Mouse (Mus musculus) lung, postnatal 36 days (tissue): Measurements from ENCODE around the gene Fscn2.
A peak's percentile ranks its signal among the peaks of the same experiment; 100 is the strongest.

Experiments
- DNase-seq: peaks from one replicate; pipeline ENCODE4 v3.0.0; 2022; ENCODE audit warnings: mixed read lengths

Fscn2 gene

DNA sequence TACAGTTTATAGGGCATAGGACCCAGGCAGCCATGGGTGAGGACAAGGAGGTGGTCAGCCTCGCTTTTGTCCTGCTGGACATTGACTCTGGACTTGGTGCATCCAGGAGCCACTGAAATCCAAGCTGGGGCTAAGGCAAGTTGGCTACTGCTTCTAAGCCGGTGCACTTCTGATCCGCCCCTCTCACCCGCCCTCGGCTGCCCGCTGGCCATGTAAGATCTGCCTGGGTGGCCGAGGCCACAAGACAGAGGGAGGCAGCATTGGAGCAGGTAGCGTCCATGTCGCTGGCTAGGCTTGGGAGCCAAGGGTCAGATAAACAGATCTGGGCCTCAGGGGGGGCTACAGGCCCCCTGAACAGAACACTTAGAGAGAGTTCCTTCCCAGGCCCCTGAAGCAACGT, at the start of gene Fscn2:
Fscn2 (plus strand) TSS at position 240 of the 400 bp plus-strand sequence.
- no peak for DNase-seq

DNA sequence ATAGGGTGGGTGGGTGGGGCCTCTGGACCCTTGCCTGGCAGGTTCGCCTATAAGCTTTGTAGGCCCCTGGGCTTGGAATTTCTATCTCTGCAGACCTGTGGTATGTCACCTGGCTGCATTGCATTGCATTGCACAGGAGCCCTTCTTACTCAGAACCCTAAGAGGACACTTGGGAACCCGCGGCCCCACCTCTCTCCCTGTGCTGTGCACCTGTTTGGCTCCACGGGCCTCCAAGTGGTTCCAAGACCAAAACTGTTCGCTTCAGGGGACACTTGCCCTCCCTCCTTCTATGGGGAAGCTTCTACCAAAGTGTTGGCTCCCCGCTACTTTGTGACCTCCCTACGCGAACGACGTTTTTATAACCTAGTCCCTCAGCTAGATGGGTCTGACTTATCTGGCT, 49.8 kb upstream of the Fscn2 start:
- peak; percentile 71 for DNase-seq

DNA sequence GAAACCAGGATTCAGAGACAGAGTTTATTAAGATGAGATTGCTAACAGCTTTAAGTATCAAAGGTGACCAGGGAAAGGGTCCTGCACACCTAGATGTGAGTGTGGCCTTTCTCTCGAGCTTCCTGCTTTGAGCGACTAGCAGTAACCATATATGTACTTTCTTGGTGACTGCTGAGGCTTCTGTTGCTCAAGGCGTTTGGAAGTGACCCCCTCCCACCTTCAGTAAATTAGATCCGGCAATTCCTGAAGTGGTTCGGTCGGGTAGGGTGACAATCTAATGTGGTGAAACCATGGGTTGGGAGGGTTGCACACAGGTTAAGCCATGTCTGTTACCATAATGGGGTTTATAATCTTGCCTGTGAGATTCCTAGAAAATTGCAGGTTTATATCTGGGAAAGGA, 49.3 kb upstream of the Fscn2 start:
- DNase-seq: no peak

DNA sequence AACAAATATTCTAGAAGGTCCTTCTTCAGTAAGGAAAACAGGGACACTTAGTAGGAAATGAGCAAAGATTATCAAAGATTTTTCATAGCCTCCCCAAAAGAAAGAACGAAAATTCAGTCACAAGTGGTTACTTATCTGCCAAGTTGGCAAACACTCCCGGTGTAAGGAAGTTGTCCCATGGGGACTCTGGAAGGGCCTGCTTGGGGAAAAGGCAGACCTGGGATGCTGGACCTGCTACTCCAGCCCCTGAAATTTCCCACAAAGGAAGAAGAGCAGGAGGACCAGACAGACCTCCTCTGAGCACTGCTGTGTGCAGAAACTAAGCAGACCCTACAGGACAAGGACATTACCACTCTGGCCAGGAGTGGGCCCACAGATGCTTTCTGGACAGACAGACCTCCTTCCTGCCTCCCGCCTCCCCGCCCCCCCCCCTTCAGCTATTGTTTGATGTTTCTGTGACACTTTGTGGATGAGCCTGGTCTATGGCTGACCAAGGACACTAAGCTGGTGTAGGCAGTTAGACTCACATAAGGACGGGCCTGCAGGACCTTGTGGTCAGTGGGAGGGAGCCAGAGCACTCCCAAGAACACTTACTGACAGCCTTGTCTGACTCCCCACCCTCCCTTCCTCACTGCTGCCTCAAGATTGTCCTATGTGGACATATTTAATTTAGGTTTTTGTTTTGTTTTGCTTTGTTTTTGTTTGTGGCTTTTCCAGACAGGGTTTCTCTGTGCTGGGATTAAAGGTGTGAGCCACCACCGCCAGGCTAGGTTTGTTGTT, 47.2 kb upstream of the Fscn2 start:
- DNase-seq: no peak

DNA sequence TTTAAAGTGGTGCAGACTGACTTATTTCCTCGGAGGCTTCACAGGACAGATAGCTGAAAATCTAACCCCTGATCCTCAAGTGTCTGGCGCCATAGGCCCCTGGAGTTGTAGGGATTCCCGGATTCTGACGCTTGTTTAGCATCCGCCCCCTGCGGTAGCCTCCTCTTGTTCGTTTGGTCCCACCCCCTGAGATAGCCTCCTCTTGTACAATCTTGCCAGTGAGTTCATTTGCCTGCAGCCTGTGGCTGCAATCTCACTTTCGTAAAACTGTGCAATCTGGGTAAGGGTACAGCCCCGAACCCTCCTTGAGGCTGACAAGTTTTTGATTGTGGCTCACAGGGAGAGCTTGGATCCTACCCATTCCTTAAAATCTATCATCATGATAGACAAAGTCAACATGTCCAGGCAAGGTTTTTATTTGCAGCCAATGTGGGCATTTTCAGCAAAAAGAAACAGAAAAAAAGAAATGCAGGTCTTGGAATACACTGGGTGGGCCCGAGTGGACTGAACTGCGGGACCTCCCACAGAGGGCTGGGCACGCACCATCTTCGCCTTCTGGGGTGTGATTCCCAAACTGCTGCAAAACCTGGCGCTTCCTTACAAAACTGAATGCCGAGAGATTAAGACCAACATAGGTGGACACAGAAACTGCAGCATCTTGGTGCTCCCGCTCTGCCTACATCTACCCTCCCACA, 46.5 kb upstream of the Fscn2 start:
- no peak for DNase-seq

DNA sequence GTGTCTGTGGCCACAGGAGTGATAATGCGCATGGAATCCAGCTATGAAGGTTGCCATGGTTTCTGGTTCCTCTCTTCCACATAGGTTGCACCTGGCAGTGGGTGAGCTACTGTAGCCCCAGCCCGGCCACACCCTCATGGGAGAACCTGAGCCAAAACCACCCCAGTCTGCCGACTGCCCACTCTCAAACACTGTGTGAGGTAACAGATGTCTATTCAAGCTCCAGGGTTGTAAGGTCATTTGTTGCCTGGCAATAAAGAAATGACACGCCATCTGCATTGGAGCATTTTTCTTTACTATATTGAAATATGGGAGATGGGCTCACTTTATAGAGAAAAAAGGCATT, 45.9 kb upstream of the Fscn2 start:
- no peak for DNase-seq

DNA sequence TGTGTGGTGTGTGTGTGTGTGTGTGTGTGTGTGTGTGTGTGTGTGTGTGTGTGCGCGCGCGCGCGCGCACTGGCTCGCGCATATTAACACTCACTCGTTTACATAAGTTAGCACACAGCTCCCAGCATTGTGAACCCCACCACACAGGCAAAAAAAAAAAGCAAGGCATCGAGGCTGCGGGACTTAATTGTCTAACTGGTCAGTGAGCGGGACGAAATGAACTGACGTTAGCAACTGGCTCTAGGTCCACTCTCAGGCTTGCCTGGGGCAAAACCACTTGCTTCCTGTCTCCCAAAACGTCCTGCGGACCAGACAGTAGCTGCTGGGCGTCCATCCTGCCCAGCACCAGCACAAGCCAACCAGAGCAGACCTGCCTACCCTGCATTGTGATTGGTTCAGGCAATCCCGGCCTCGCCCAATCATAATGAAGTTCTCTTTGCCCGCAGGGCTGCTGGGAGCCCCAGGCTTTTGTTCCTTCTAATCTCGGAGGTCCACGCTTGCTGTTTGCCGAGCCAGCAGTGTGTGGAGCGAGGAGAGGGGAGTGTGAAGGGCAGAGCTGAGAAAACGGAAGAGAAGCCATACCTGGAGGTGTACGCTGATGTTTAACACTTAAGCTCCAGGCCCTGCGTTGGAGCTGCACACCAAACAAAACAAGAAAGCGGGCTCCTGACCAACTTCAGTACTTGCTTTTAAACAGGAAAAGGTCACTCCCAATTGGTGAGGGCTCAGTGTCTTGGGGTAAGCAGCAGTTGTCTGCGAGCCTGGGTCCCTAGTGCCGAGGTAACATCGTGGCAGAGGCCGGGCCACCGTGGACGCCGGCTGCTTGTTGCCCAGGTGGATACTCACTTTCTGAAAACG, 45.3 kb upstream of the Fscn2 start:
- peak; percentile 96 for DNase-seq

DNA sequence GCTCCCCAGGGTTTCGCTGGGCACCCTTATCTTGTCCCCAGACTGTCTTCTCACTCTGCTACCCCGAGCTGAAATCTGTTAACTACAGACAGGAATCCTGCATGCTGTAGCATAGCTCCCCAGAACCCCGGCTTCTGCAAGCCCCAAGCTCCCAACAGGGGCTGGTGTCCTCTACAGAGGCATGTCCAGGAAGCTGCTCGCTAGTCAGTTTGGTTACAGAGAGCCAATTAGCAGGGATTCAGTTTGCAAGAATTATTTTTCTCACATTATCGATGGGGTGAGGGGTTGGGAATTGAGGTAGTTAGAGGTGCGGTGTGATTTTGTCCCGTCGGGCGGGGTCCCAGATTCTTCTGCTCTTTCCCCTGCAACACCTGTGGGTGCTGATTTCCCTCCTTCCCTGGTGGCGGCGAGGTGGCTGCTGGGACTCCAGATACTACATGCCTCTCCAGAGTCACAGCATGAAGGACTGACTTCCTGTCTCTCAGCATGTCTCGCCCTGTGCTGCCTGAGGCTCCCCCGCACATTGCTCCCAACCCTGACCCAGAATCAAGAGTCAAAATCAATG, 44.6 kb upstream of the Fscn2 start:
- peak; percentile 49 for DNase-seq

DNA sequence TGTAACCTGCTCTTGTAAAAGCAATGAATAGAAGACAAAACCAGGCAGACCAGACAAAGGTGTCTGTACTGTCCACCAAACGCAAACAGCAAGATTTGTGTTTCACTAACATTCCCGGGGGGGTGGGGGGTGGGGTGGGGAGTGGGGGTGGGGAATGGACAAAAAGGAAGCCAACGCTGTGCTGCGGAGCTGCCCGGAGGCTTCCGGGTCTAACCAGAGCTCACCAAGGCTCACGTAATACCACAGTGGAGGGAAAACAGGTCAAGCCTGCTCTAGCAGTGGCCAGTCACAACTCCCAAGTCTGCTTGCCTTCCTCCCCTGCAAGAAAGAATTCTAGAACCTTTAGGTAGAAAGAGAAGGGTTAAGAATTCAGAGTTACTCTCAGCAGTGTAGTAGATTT, 43.9 kb upstream of the Fscn2 start:
- no peak for DNase-seq

DNA sequence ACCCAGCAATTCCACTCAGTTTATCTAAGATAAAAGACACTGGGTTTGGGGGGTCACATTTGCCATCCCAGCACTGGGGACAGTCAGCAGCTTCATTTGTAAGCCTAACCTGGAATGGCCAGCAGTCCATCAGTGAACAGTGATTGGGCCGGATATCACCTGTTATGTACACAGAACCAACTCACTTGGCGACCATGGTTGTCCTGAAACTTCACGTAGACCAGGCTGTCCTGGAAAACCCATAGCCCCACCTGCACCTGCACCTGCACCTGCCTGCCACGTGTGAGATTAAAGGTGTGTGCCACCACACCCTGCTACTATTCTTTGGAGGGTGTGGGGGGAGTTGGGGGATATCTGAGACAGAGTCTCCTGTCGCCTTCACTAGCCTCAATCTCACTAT, 42.0 kb upstream of the Fscn2 start:
- no peak for DNase-seq

DNA sequence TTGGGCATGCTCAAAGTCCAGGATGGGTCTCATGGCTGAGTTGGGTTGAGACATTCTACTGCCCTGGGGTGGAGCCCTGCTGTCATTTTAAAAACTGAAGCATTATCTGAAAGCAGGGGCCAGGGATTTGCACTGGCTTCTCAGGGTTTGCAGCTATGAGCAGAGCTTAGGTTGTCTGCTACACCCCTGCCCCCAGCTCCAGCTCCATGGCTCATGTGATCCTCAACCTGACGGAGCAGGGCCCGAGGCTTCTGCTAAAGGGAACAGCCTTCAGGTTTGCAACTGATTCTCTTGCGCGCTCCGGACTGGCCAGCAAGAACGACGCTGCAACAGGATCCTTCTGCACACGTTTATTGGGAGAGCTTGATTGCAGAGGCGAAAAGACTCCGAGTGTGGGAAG, 41.2 kb upstream of the Fscn2 start:
- no peak for DNase-seq

DNA sequence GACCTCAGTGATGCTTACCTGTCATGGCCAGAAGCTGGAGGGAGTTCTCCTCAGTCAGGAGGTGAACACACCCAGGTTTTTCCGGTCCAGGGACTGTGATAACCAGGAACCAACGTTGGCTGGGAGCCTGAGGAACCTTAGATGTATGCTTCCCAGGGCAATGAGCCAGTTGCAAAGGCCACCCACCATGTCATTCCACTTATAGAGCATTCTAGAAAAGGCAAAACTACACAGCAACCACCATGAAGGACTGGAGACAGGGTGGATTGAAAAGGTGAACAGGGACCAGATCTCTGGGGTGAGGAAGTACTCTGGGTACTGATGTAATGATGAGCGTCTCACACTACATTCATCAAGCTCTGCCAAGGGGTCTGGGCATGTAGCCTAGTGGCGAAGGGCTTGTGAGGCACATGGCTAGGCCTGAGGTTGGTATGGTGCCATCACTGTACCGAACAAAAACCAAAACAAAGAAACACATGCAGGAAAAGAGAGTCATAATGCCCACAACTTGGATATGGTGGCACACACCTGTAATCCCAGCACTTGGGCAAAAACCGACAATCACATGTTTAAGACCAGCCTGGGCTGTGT, 25.8 kb upstream of the Fscn2 start:
- DNase-seq: no peak

DNA sequence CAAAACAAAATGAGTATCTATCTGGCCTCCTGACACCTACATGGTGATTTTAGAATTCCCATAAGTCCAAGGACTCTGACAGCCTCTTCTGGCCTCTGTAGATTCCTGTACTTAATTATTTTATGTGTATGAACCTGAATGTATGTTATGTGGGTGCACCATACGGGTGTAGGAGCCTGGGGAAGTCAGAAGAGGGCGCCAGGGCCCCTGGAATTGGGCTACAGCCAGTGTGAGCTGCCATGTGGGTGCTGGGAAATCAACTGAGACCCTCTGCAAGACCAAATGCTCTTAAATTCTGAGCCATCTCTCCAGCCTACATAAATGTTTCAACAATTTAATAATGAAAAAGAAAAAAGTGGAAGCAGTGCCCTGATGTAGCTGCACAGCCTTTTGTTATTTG, 23.9 kb upstream of the Fscn2 start:
- DNase-seq: no peak

DNA sequence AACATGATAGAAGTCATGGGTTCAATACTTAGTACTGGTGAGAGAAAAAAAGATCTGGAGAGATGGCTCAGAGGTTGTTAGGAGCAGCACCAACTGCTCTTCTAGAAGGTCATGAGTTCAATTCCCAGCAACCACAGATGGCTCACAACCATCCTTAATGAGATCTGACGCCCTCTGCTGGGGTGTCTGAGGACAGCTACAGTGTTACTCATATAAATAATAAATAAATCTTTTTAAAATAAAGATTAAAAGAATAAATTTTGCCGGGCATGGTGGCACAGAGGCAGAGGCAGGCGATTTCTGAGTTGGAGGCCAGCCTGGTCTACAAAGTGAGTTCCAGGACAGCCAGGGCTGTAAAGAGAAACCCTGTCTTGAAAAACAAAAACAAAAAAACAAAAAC, 22.5 kb upstream of the Fscn2 start:
- no peak for DNase-seq

DNA sequence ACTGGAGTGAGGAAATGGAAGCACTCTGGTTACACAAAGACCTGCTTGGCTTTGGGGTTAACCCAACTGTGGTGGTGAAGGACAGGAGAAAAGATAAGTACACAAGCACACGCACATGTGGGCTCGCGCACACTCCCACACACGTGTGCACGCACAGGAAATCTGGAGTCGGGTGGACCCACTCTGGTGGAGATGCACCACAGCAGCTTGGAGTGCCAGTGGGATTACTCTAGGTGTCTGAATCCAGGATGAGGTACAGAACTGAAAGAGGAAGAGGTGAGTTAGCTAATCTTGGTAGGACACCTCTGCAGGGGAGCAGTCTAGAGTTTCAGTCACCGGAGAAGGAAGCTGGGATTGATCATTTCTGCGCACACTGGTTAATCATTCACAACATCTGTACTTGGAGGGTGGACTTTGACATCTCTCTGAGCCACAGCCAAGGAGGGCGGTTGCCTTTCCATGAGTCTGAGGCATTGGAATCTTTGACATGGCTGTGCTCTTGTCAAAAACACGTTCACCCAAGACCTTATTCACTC, 21.3 kb upstream of the Fscn2 start:
- no peak for DNase-seq

DNA sequence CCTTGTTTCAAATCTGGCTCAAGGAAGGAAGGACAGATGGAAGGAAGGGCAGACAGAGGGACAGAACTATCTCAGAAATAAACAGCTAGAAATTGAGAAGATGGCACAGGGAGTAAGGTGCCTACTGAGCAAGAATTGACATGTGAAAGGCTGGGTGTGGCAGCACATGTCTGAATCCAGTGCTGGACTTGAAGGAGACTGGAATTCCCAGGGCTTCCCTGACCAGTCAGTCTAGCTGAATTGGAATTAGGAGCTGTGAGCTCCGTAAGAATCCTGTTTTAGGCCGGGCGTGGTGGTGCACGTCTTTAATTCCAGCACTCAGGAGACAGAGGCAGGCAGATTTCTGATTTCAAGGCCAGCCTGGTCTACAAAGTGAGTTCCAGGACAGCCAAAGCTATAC, 19.7 kb upstream of the Fscn2 start:
- DNase-seq: no peak

DNA sequence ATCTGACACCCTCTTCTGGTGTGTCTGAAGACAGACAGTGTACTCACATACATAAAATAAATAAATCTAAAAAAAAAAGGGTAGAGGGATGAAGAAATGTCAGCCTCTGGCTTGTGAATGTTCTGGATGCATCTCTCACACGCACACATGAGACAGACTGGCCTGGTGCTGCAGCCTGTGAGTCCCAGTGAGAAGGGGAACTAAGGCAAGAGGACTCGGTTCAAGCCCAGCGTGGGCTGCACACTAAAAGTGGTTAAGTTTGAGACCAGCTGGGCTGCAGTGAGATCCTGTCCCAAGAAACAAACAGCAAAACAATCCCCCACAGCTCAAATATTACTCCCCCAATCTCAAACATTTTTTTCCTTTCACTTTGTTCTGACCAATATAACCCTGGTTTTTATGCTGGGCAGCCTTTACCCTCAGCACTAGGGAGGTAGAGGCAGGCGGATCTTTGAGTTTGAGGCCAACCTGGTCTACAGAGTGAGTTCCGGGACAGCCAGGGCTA, 18.6 kb upstream of the Fscn2 start:
- DNase-seq: no peak

DNA sequence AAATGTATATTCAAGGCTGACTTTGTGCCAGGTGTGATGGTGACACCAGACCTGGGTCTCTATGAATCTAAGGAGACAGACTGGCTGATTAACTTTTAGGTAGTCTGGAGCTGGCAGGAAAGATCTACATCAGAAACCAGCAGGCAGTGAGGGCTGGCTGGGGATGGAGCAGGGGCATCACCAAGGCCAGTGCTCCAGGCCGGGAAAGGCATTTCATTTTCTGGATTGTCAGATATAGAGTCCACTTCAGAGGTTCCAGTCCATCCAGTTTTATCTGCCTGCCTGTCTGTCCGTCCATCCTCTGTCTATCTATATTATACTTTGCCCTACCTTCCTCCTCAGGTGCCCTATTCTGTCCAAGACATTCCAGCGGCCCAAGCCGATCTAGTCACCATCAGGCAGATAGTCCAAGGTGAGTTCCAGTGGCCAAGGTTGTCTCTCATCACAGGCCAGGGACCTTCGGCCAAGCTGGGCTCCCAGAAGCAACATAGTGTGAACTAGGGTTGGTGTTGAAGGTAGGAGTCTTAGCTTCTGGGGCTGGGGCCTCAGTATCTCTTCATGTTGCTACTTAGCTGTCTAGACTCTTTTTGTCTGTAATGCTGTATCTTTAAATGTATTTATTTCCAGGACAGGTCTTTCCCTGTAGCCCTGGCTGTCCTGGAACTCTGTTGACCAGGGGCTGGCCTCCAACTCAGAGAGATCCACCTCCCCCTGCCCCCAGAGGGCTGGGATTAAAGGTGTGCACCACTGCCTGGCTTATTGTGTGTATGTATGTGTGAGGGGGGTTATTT, 17.6 kb upstream of the Fscn2 start:
- no peak for DNase-seq

DNA sequence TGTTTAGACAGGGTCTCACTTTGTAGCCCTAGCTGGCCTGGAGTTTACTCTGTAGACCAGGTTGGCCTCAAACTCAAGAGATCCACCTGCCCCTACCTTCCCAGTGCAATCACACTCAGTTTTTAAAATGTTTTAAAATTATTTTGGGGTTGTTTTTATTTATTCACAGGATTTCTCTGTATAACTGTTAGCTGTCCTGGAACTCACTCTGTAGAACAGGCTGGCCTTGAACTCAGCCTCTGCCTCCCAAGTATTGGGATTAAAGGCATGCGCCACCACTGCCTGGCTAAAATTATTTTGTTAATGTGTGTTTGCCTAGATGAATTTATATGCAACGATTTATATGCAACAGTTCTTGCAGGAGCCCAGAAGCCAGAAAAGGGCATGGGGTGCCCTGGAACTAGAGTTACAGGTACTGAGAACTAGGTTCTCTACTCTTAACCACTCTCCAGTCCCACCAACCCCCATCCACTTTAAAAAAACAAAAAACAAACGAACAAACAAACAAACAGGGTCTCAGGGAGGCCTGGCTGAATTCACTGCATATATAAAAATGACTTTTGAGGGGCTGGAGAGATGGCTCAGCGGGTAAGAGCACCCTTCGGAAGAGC, 16.9 kb upstream of the Fscn2 start:
- no peak for DNase-seq

DNA sequence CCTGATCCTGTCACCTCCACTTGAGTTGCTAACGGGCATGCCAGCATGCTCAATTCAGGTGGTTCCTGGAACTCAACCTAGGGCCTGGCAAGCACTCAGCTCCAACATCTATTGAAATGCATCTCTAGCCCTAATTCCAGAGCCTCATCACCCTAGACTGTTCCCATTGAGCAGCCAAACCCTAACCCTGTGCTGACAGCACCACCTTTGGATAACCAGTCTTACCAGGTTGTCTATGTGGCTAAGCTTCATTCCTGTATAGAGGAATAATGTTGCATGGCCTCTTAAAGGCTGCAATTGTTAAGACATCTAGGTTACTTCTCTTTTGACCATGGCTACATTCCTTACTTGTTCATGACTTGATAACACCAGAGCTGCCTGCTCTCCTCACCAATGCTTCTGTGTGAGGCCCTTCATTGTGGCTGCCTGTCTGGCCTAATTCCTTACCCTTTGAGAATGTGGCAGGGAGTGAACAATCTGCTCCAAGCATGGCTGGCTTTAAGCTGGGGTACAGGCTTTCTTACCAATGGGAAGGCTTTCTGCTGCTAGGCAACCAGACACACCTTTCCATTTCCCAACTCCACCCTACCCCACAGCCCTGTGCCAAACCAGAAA, 16.2 kb upstream of the Fscn2 start:
- DNase-seq: peak; percentile 69
